Mouse (Mus musculus): Measurements from ENCODE around the gene Ttc13. TPM values are rescaled to one million over a fixed set of nuclear protein-coding genes. Genes with fewer than 3 reads are reported as not detected.
A peak's percentile ranks its signal among the peaks of the same experiment; 100 is the strongest.

Ttc13 gene
- polyA plus RNA-seq, 1 experiment from 2014 or later: 52.5 TPM

GRCm38 (mm10) chr8:124643540-124644339, 78.0 kb downstream of the Ttc13 start:
- H3K36me3 ChIP-seq (ENCODE audit: insufficient read depth): peaks cover 29% of the 10 kb centered on the region
- H3K4me1 ChIP-seq (ENCODE audit: insufficient read depth): peaks cover 24% of the 10 kb centered on the region
- H3K9me3 ChIP-seq (ENCODE audit: low read depth, low read length): no peaks in the 10 kb centered on the region
- 32% methylated on average over 18 of the region's 18 CpGs for WGBS
- peak; percentile 84 for DNase-seq
- H3K27me3 ChIP-seq (ENCODE audit: insufficient read depth, low read length): no peaks in the 10 kb centered on the region
- peak overlapping the region; percentile 43; the same call in 1 of the 2 replicates for H3K4me2 ChIP-seq
- H3K9ac ChIP-seq: peak overlapping the region; percentile 32; the same call in 1 of the 2 replicates
- TF ChIP-seq CTCF (IDR thresholded peaks at IDR 0.05; ENCODE audit: low read depth): no peak
- H3K27ac ChIP-seq (ENCODE audit: low read depth): peak overlapping the region; percentile 95
- ATAC-seq (ENCODE audit: insufficient read depth): peak; percentile 86
- H3K4me3 ChIP-seq (ENCODE audit: low read depth, low read length): no peak overlapping the region

DNA sequence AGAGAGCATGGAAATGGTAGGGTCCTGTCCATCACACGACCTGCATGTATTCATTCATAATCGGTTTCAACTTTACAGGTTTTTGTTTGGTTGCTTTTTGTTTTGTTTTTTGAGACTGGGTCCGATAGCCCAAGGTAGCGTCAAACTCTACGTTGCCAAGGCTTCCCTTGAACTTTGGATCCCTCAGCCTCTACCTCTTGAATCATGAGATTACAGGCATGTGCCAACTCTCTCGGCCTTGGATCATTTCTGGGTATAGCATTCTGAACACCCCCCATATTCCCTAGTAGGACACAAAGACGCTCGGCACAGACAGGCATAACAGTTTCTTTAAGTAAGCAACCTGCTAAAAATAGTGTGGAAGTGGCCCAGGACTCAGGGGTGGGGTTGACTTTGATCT, 80.2 kb downstream of the Ttc13 start:
- Histone ChIP-seq H3K9me3 (ENCODE audit: low read depth, low read length) (no peaks in the 10 kb centered on the region), H3K27ac (ENCODE audit: low read depth) (no peak overlapping the region), H3K27me3 (ENCODE audit: insufficient read depth, low read length) (no peaks in the 10 kb centered on the region), H3K4me1 (ENCODE audit: insufficient read depth) (peaks cover 24% of the 10 kb centered on the region), H3K9ac (no peak overlapping the region), H3K4me2 (no peak overlapping the region), H3K4me3 (ENCODE audit: low read depth, low read length) (no peak overlapping the region), H3K36me3 (ENCODE audit: insufficient read depth) (peaks cover 43% of the 10 kb centered on the region)
- WGBS: 91% methylated on average over 8 of the region's 8 CpGs
- ATAC-seq (ENCODE audit: insufficient read depth) (no peak), DNase-seq (no peak)
- TF ChIP-seq CTCF (IDR thresholded peaks at IDR 0.05; ENCODE audit: low read depth): no peak

DNA sequence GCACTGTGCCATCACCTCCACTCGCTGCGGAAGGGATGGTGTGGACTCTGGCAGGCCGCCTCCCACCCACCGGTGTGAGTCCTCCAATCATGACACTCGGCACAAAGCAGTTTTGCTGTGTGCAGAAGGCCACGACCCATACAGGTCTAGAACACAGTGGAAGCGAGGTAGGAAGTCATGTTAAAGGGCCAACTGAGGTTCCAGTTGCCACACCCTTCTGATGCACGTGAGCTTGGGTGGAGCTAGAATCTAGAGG, 86.6 kb downstream of the Ttc13 start:
- ATAC-seq (ENCODE audit: insufficient read depth): no peak
- Histone ChIP-seq H3K9me3 (ENCODE audit: low read depth, low read length) (no peaks in the 10 kb centered on the region), H3K9ac (no peak overlapping the region), H3K4me1 (ENCODE audit: insufficient read depth) (peaks cover 17% of the 10 kb centered on the region), H3K4me3 (ENCODE audit: low read depth, low read length) (no peak overlapping the region), H3K27ac (ENCODE audit: low read depth) (no peak overlapping the region), H3K4me2 (no peak overlapping the region), H3K36me3 (ENCODE audit: insufficient read depth) (peaks cover 37% of the 10 kb centered on the region), H3K27me3 (ENCODE audit: insufficient read depth, low read length) (no peaks in the 10 kb centered on the region)
- TF ChIP-seq CTCF (IDR thresholded peaks at IDR 0.05; ENCODE audit: low read depth): no peak
- no peak for DNase-seq
- 77% methylated on average over 8 of the region's 8 CpGs for WGBS

GRCm38 (mm10) chr8:124634411-124635246, 87.2 kb downstream of the Ttc13 start:
- no peak for DNase-seq
- Histone ChIP-seq H3K4me3 (ENCODE audit: low read depth, low read length) (no peak overlapping the region), H3K4me2 (no peak overlapping the region), H3K27ac (ENCODE audit: low read depth) (no peak overlapping the region), H3K4me1 (ENCODE audit: insufficient read depth) (peaks cover 17% of the 10 kb centered on the region), H3K27me3 (ENCODE audit: insufficient read depth, low read length) (no peaks in the 10 kb centered on the region), H3K9ac (no peak overlapping the region), H3K36me3 (ENCODE audit: insufficient read depth) (peaks cover 37% of the 10 kb centered on the region), H3K9me3 (ENCODE audit: low read depth, low read length) (no peaks in the 10 kb centered on the region)
- WGBS: 82% methylated on average over 13 of the region's 13 CpGs
- no peak for ATAC-seq (ENCODE audit: insufficient read depth)
- no peak for TF ChIP-seq CTCF (IDR thresholded peaks at IDR 0.05; ENCODE audit: low read depth)

GRCm38 (mm10) chr8:124633001-124633703, 88.6 kb downstream of the Ttc13 start:
- no peak overlapping the region for H3K9ac ChIP-seq
- 49% methylated on average over 14 of the region's 14 CpGs for whole genome bisulfite sequencing
- peak; percentile 94 for DNase-seq
- peak overlapping the region; percentile 88 for H3K27ac ChIP-seq (ENCODE audit: low read depth)
- 0 out of 2 replicates have a peak overlapping the region, but pooled peaks have one; percentile 20 for H3K4me2 ChIP-seq
- ATAC-seq (ENCODE audit: insufficient read depth): peak; percentile 77
- no peaks in the 10 kb centered on the region for H3K9me3 ChIP-seq (ENCODE audit: low read depth, low read length)
- no peaks in the 10 kb centered on the region for H3K27me3 ChIP-seq (ENCODE audit: insufficient read depth, low read length)
- H3K4me1 ChIP-seq (ENCODE audit: insufficient read depth): peaks cover 17% of the 10 kb centered on the region
- H3K36me3 ChIP-seq (ENCODE audit: insufficient read depth): peaks cover 26% of the 10 kb centered on the region
- no peak overlapping the region for H3K4me3 ChIP-seq (ENCODE audit: low read depth, low read length)
- TF ChIP-seq CTCF (IDR thresholded peaks at IDR 0.05; ENCODE audit: low read depth): no peak

GRCm38 (mm10) chr8:124631966-124632365, 89.8 kb downstream of the Ttc13 start:
- no peak overlapping the region for H3K9ac ChIP-seq
- no peak overlapping the region for H3K4me2 ChIP-seq
- peaks cover 14% of the 10 kb centered on the region for H3K36me3 ChIP-seq (ENCODE audit: insufficient read depth)
- peak overlapping the region; percentile 48 for H3K27ac ChIP-seq (ENCODE audit: low read depth)
- H3K9me3 ChIP-seq (ENCODE audit: low read depth, low read length): no peaks in the 10 kb centered on the region
- H3K27me3 ChIP-seq (ENCODE audit: insufficient read depth, low read length): no peaks in the 10 kb centered on the region
- no peak overlapping the region for H3K4me3 ChIP-seq (ENCODE audit: low read depth, low read length)
- WGBS: 12% methylated on average over 7 of the region's 7 CpGs
- TF ChIP-seq CTCF (IDR thresholded peaks at IDR 0.05; ENCODE audit: low read depth): peak; percentile 36
- ATAC-seq (ENCODE audit: insufficient read depth): peak; percentile 85
- DNase-seq: peak; percentile 88
- H3K4me1 ChIP-seq (ENCODE audit: insufficient read depth): peaks cover 17% of the 10 kb centered on the region

Data from lung, embryonic 14.5 days (tissue).